Mouse (Mus musculus) yolk sac, embryonic 10.5 days (tissue): ENCODE data around the gene Sorbs2.
"Not testable (repeated sequence)": the region's sequence is repeated elsewhere in the genome, so short reads cannot be mapped to it uniquely, and the experiment has no call there.

Source experiments
- DNase-seq: peaks from one replicate; pipeline ENCODE4 v3.0.0-alpha.2; 2017; ENCODE audit warnings: low spot score

Sorbs2 gene

GRCm38 (mm10) chr8:45844911-45845481, 337.4 kb downstream of the Sorbs2 start:
- DNase-seq, result no peak

GRCm38 (mm10) chr8:45845906-45846305, 338.3 kb downstream of the Sorbs2 start:
- no peak for DNase-seq

GRCm38 (mm10) chr8:45855118-45855517, 347.5 kb downstream of the Sorbs2 start:
- DNase-seq, result no peak

GRCm38 (mm10) chr8:45857734-45858133, 350.1 kb downstream of the Sorbs2 start:
- DNase-seq, result no peak

- no peak for DNase-seq
Observed at GRCm38 (mm10) chr8:45858391-45858790, 350.8 kb downstream of the Sorbs2 start.

- DNase-seq, result not testable (repeated sequence)
Observed at GRCm38 (mm10) chr8:45871587-45871986, 364.0 kb downstream of the Sorbs2 start.

GRCm38 (mm10) chr8:45872077-45872476, 364.5 kb downstream of the Sorbs2 start:
- DNase-seq, result no peak

- DNase-seq, result no peak
Observed at GRCm38 (mm10) chr8:45874945-45875626, 367.5 kb downstream of the Sorbs2 start.

GRCm38 (mm10) chr8:45876397-45876796, 368.8 kb downstream of the Sorbs2 start:
- DNase-seq, result no peak
